Comparison of ENCODE assay signal across 14 mouse cellular contexts in the genomic region with DNA sequence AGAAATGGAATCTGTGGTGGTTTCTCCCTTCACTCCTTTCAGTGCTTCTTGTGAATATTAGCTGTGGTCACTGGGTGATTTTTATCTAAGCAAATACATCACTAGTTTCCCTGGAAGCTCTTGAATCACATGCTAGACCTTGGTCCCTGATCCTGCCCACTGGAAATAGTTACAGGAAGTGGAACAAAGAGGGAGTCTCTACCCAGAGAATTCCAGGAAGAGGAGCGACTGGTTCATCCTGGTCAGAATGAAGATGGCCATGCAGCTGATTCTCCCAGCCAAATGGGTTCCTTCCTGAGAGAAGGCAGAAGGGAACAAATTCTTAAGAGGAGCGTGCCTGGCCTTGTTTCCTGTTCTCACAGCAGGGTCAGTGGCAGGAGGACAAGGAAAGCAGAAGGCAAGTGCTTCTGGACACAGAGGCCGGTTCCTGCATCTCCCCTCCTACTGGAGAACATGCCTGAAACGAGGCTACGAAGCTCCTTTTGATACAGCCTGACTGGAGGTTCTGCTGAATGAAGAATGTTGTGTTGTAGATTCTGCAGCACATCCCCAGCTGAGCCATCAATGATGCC.
DNase-seq lines count a peak whose midpoint lies in the region; ATAC-seq and TF ChIP-seq lines count a peak whose summit lies in the region.
"Had no signal": no experiment of that assay in that cellular context is flagged by ENCODE, and none has a peak within 500 bp of the region (broad histone marks: within the 10 kb centered on the region; RNA-seq: fewer than 3 reads in every experiment).

No protein-coding gene starts in this region.

- no peaks in the 10 kb centered on the region for H3K36me3 ChIP-seq in heart, embryonic 13.5 days
- no peaks in the 10 kb centered on the region for H3K36me3 ChIP-seq in liver, adult 2 months (ENCODE audit: control insufficient read depth, insufficient read depth, low read length)
- H3K36me3 ChIP-seq: G1E; hindbrain, embryonic 12.5 days had no signal

- no peak for TF ChIP-seq POLR2A in liver, adult 2 months (IDR thresholded peaks at IDR 0.05; ENCODE audit: extremely low read depth, insufficient read depth, low read length)

- H3K27ac ChIP-seq in heart, embryonic 13.5 days (replicated peaks): peak overlapping the region; percentile 38
- H3K27ac ChIP-seq in liver, adult 2 months (replicated peaks; ENCODE audit: insufficient read depth, low read depth, low read length): no peak overlapping the region
- H3K27ac ChIP-seq: hindbrain, embryonic 12.5 days; liver, embryonic 14.5 days had no signal

- 0 out of 2 replicates have a peak, but pooled peaks cover 4% of the 10 kb centered on the region for H3K4me1 ChIP-seq in heart, embryonic 13.5 days
- no peaks in the 10 kb centered on the region for H3K4me1 ChIP-seq in liver, adult 2 months (ENCODE audit: control insufficient read depth, insufficient read depth, low read length)

- WGBS in heart, embryonic 13.5 days: 47% methylated on average over 5 of the region's 5 CpGs
- WGBS in liver, adult 2 months: 69% methylated on average over 5 of the region's 5 CpGs

- no peak overlapping the region for H3K4me3 ChIP-seq in heart, embryonic 13.5 days
- H3K4me3 ChIP-seq in liver, adult 2 months (ENCODE audit: insufficient read depth, low read depth, low read length): no peak overlapping the region
- H3K4me3 ChIP-seq: hindbrain, embryonic 12.5 days; myocyte had no signal

- H3K9me3 ChIP-seq in heart, embryonic 13.5 days: no peaks in the 10 kb centered on the region
- H3K9me3 ChIP-seq: hindbrain, embryonic 12.5 days had no signal

- DNase-seq in heart, postnatal 14 days: no peak
- peak; percentile 1 for DNase-seq in liver, adult 2 months (ENCODE audit: extremely low read depth, low read depth, low spot score)
- no peak for DNase-seq in liver
- DNase-seq in cerebellum, postnatal 14 days: peak; percentile 69 to 73
- peak; percentile 23 for DNase-seq in lung, postnatal 25 days (ENCODE audit: low spot score)
- DNase-seq: adrenal gland, adult 8-10 months; right cerebral cortex, adult 18-20 months had no signal

- H3K4me2 ChIP-seq in heart, embryonic 13.5 days: no peak overlapping the region
- H3K4me2 ChIP-seq: hindbrain, embryonic 12.5 days had no signal

- intact Hi-C loops in heart, postnatal 14 days (cut with DNase I): no loop called here

- ATAC-seq in heart, embryonic 13.5 days (ENCODE audit: extremely low read depth, insufficient number of reproducible peaks, low FRiP score, low TSS enrichment): no peak
- ATAC-seq in inflammation-experienced regulatory T-cells, adult 6 months: no peak
- ATAC-seq: intestine, embryonic 16.5 days had no signal

- H3K79me2 ChIP-seq in liver, adult 2 months (ENCODE audit: control insufficient read depth, insufficient read depth, low read length): no peaks in the 10 kb centered on the region

- TF ChIP-seq CTCF in liver, adult 2 months (IDR thresholded peaks at IDR 0.05; ENCODE audit: low read depth, low read length): no peak

- no peak overlapping the region for H3K9ac ChIP-seq in heart, embryonic 13.5 days
- H3K9ac ChIP-seq in liver, adult 2 months (ENCODE audit: low read depth, low read length): no peak overlapping the region
- H3K9ac ChIP-seq: hindbrain, embryonic 12.5 days; liver, embryonic 14.5 days had no signal

- no peaks in the 10 kb centered on the region for H3K27me3 ChIP-seq in heart, embryonic 13.5 days (replicated peaks)
- no peaks in the 10 kb centered on the region for H3K27me3 ChIP-seq in liver, adult 2 months (ENCODE audit: control insufficient read depth, insufficient read depth, low read length)

Comparison
In these comparisons a context has a peak if more than half of its experiments do, and no peak if none do; other contexts are left out.
1. DNase-seq: peak in liver, adult 2 months (single experiment), cerebellum, postnatal 14 days (2 of 2) and lung, postnatal 25 days (single experiment); none in heart, postnatal 14 days (0 of 2) and liver (single experiment).